Mouse (Mus musculus): ENCODE data around the gene Gm20532. TPM values are rescaled to one million over a fixed set of nuclear protein-coding genes. Genes with fewer than 3 reads are reported as not detected.
A peak's percentile ranks its signal among the peaks of the same experiment; 100 is the strongest.

Gene Gm20532
- total and polyA plus RNA-seq, 2 experiments from 2014 or later: not detected

DNA sequence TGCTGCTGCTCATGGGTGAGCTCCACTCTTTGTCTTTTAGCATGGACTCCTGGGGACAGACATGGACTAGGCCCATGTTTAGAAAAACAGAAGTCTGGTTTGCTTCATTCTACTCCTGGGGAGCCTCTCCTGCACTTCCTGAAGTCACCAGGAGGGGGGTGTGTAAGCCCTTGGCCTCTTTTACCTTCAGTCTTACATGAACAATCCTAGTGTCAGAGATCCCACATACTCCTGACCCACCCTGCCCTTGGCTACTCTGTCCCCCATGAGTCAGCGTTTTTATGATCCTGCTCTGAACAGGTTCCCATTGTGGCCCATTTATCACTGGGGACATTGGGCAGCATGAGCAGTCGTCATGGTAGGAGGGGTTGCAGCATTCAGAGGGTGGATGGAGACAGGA lies 57.5 kb downstream of the Gm20532 start:
- Histone ChIP-seq H3K27me3 (ENCODE audit: insufficient read depth, low read length) (no peaks in the 10 kb centered on the region), H3K9me3 (ENCODE audit: low read length) (no peaks in the 10 kb centered on the region), H3K4me3 (ENCODE audit: low read length) (no peak overlapping the region), H3K4me1 (ENCODE audit: insufficient read depth, low read length) (no peaks in the 10 kb centered on the region), H3K9ac (replicated peaks; ENCODE audit: low read length) (no peak overlapping the region), H3K36me3 (ENCODE audit: insufficient read depth, low read length) (no peaks in the 10 kb centered on the region), H3K27ac (no peak overlapping the region), H3K4me2 (ENCODE audit: low read depth, low read length) (no peak overlapping the region)
- 63% methylated on average over 2 of the region's 2 CpGs for WGBS
- no peak for ATAC-seq
- peak; percentile 68 for TF ChIP-seq CTCF (IDR thresholded peaks at IDR 0.05; ENCODE audit: low read depth)
- DNase-seq (ENCODE audit: low spot score): no peak

- no peak overlapping the region for H3K27ac ChIP-seq
- H3K27me3 ChIP-seq (ENCODE audit: insufficient read depth, low read length): no peaks in the 10 kb centered on the region
- ATAC-seq (peak; percentile 99), DNase-seq (ENCODE audit: low spot score) (peak; percentile 95)
- H3K9me3 ChIP-seq (ENCODE audit: low read length): no peaks in the 10 kb centered on the region
- no peaks in the 10 kb centered on the region for H3K36me3 ChIP-seq (ENCODE audit: insufficient read depth, low read length)
- no peak overlapping the region for H3K4me2 ChIP-seq (ENCODE audit: low read depth, low read length)
- H3K4me3 ChIP-seq (ENCODE audit: low read length): no peak overlapping the region
- peak; percentile 100 for TF ChIP-seq CTCF (IDR thresholded peaks at IDR 0.05; ENCODE audit: low read depth)
- H3K9ac ChIP-seq (replicated peaks; ENCODE audit: low read length): no peak overlapping the region
- WGBS: 23% methylated on average over 3 of the region's 3 CpGs
- no peaks in the 10 kb centered on the region for H3K4me1 ChIP-seq (ENCODE audit: insufficient read depth, low read length)
Measured at GRCm38 (mm10) chr2:26646643-26647293, 60.3 kb downstream of the Gm20532 start.

DNA sequence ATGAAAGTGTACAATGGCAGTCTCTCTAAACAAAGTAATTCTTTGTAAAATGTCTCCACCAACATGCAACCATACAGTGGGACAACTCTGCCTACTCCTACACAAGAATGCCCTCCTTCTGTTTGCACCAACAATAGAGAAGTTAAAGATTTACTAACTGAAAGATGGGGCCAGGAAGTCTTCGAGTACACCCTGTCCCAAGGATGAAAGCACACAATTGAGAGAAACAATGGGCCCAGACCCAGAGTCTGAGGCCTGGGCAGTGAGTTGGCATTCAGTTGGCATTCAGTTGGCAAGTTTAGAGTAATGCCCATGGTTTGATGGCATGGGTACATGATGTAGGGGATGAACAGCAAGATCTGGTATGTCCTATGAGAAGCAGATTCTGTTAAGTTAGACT lies 68.2 kb downstream of the Gm20532 start:
- 48% methylated on average over 1 of the region's 1 CpGs for WGBS
- no peaks in the 10 kb centered on the region for H3K9me3 ChIP-seq (ENCODE audit: low read length)
- H3K4me3 ChIP-seq (ENCODE audit: low read length): no peak overlapping the region

DNA sequence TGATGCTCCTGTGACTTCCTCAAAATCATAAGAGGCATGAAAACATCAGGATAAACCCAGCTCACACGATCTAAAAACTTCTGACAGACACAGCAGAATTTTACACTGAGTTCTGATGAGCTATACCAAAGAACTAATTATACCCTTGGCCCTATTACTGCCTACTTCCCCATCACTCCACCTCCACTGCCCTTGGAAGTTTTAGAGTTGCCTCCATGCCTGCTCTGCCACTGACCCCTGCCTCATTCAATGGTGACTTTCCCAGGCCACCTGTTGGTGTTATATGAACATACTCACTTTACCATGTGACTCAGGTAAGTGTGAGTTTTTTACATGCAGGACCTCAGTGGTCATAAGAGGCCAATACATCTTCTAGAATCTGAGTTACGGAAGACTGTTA lies 71.0 kb downstream of the Gm20532 start:
- ATAC-seq (no peak), DNase-seq (ENCODE audit: low spot score) (no peak)
- no peak overlapping the region for H3K4me3 ChIP-seq (ENCODE audit: low read length)
- H3K27ac ChIP-seq: no peak overlapping the region
- no peaks in the 10 kb centered on the region for H3K9me3 ChIP-seq (ENCODE audit: low read length)
- TF ChIP-seq CTCF (IDR thresholded peaks at IDR 0.05; ENCODE audit: low read depth): no peak
- no peaks in the 10 kb centered on the region for H3K27me3 ChIP-seq (ENCODE audit: insufficient read depth, low read length)
- H3K9ac ChIP-seq (replicated peaks; ENCODE audit: low read length): no peak overlapping the region
- 86% methylated on average over 2 of the region's 2 CpGs for WGBS
- no peaks in the 10 kb centered on the region for H3K36me3 ChIP-seq (ENCODE audit: insufficient read depth, low read length)
- H3K4me1 ChIP-seq (ENCODE audit: insufficient read depth, low read length): no peaks in the 10 kb centered on the region
- H3K4me2 ChIP-seq (ENCODE audit: low read depth, low read length): no peak overlapping the region

More for the DNA sequence above, 68.2 kb downstream of the Gm20532 start:
- H3K27me3 ChIP-seq (ENCODE audit: insufficient read depth, low read length): no peaks in the 10 kb centered on the region
- no peak for TF ChIP-seq CTCF (IDR thresholded peaks at IDR 0.05; ENCODE audit: low read depth)
- ATAC-seq (no peak), DNase-seq (ENCODE audit: low spot score) (no peak)
- H3K4me1 ChIP-seq (ENCODE audit: insufficient read depth, low read length): no peaks in the 10 kb centered on the region
- no peak overlapping the region for H3K9ac ChIP-seq (replicated peaks; ENCODE audit: low read length)
- H3K4me2 ChIP-seq (ENCODE audit: low read depth, low read length): no peak overlapping the region
- no peak overlapping the region for H3K27ac ChIP-seq
- H3K36me3 ChIP-seq (ENCODE audit: insufficient read depth, low read length): no peaks in the 10 kb centered on the region

DNA sequence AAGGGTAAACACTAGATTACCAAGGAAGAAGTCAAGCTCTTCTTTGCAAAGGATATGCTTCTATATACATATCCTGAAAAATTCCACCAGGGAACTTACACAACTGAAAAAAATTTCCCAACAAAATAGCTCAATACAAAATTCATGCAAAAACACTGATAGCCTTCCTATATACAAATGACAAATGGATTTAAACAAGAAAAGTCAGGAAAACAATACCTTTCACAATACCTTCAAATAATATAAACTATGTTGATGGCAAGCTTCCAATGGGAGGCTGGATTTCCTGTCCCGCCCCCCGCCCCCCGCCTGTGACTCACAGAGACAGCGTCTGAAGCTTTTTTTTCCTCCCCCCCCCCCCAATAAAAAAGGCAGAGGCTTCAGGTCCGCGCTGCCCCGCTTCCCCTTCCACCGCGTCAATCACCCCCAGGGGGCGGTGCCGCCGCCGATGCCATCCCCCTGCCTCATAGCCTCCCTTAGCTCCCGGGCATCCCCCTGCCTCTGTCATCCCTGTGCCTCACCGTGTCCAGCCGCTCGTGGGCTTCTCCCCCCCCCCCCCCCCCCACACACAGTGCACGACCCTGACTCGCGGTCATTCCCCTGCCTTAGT lies 74.8 kb downstream of the Gm20532 start:
- peak overlapping the region; percentile 35 for H3K4me3 ChIP-seq (ENCODE audit: low read length)
- peak overlapping the region; percentile 30 for H3K9ac ChIP-seq (replicated peaks; ENCODE audit: low read length)
- no peak overlapping the region for H3K27ac ChIP-seq
- no peaks in the 10 kb centered on the region for H3K36me3 ChIP-seq (ENCODE audit: insufficient read depth, low read length)
- peak overlapping the region; percentile 76 for H3K4me2 ChIP-seq (ENCODE audit: low read depth, low read length)
- no peaks in the 10 kb centered on the region for H3K4me1 ChIP-seq (ENCODE audit: insufficient read depth, low read length)
- 3% methylated on average over 11 of the region's 20 CpGs for WGBS
- DNase-seq (ENCODE audit: low spot score) (peak; percentile 44), ATAC-seq (0 out of 2 replicates have a peak, but pooled peaks have one; percentile 32)
- H3K9me3 ChIP-seq (ENCODE audit: low read length): no peaks in the 10 kb centered on the region
- 0 out of 2 replicates have a peak, but pooled peaks have one; percentile 17 for TF ChIP-seq CTCF (IDR thresholded peaks at IDR 0.05; ENCODE audit: low read depth)
- no peaks in the 10 kb centered on the region for H3K27me3 ChIP-seq (ENCODE audit: insufficient read depth, low read length)

GRCm38 (mm10) chr2:26661768-26662508 lies 75.5 kb downstream of the Gm20532 start:
- no peaks in the 10 kb centered on the region for H3K4me1 ChIP-seq (ENCODE audit: insufficient read depth, low read length)
- H3K27me3 ChIP-seq (ENCODE audit: insufficient read depth, low read length): no peaks in the 10 kb centered on the region
- peak overlapping the region; percentile 35 for H3K4me3 ChIP-seq (ENCODE audit: low read length)
- DNase-seq (ENCODE audit: low spot score): no peak
- no peak for TF ChIP-seq CTCF (IDR thresholded peaks at IDR 0.05; ENCODE audit: low read depth)
- WGBS: 45% methylated on average over 29 of the region's 29 CpGs
- no peaks in the 10 kb centered on the region for H3K9me3 ChIP-seq (ENCODE audit: low read length)
- no peaks in the 10 kb centered on the region for H3K36me3 ChIP-seq (ENCODE audit: insufficient read depth, low read length)
- H3K4me2 ChIP-seq (ENCODE audit: low read depth, low read length): peak overlapping the region; percentile 76
- H3K9ac ChIP-seq (replicated peaks; ENCODE audit: low read length): peak overlapping the region; percentile 30
- no peak overlapping the region for H3K27ac ChIP-seq
- ATAC-seq: 0 out of 2 replicates have a peak, but pooled peaks have one; percentile 43
